Mouse (Mus musculus) common myeloid progenitor, adult 5-6 weeks (primary cell): ENCODE measurements at regions not wholly inside any gene's neighbourhood (a gene's known extent, or its start where the extent isn't known, plus 50 kb on each side); places are given as distances from the start of the nearest gene placed in this dataset.
A peak's percentile ranks its signal among the peaks of the same experiment; 100 is the strongest.

Experiments
- ATAC-seq: replicated peaks from 2 replicates; pipeline ENCODE4 v1.8.0; 2016; ENCODE audit warnings: low read depth, mild to moderate bottlenecking, moderate TSS enrichment, inconsistent platforms; ENCODE audit not compliant: poor library complexity, severe bottlenecking

GRCm38 (mm10) chr15:52564078-52564477 is 1320.6 kb upstream of the Gm7489 start:
- no peak for ATAC-seq

GRCm38 (mm10) chr15:52565449-52565851 is 1319.3 kb upstream of the Gm7489 start:
- ATAC-seq, result peak; percentile 95

GRCm38 (mm10) chr15:52570256-52570655 is 1314.5 kb upstream of the Gm7489 start:
- no peak for ATAC-seq

GRCm38 (mm10) chr15:52577614-52578013 is 1307.1 kb upstream of the Gm7489 start:
- no peak for ATAC-seq

- no peak for ATAC-seq
These were observed 1295.3 kb upstream of the Gm7489 start for GRCm38 (mm10) chr15:52589391-52589790.

GRCm38 (mm10) chr15:52599511-52599910 is 1285.2 kb upstream of the Gm7489 start:
- no peak for ATAC-seq

GRCm38 (mm10) chr15:52599957-52600356 is 1284.7 kb upstream of the Gm7489 start:
- no peak for ATAC-seq

- no peak for ATAC-seq
These were observed 1244.9 kb upstream of the Gm7489 start for GRCm38 (mm10) chr15:52639790-52640189.

GRCm38 (mm10) chr15:52645961-52646360 is 1238.7 kb upstream of the Gm7489 start:
- ATAC-seq, result no peak

GRCm38 (mm10) chr15:52657916-52658315 is 1226.8 kb upstream of the Gm7489 start:
- no peak for ATAC-seq
